Mouse (Mus musculus): ENCODE measurements around the gene Samm50.

Gene Samm50

GRCm38 (mm10) chr15:84238552-84238951 is 46.5 kb downstream of the Samm50 start:
- no peak for DNase-seq (ENCODE audit: low spot score)

- no peak for DNase-seq (ENCODE audit: low spot score)
Observed at GRCm38 (mm10) chr15:84238991-84239401, 47.0 kb downstream of the Samm50 start.

- no peak for DNase-seq (ENCODE audit: low spot score)
Observed at GRCm38 (mm10) chr15:84241520-84241919, 49.5 kb downstream of the Samm50 start.

GRCm38 (mm10) chr15:84245104-84245503 is 53.1 kb downstream of the Samm50 start:
- DNase-seq (ENCODE audit: low spot score), result no peak

GRCm38 (mm10) chr15:84246195-84246594 is 54.2 kb downstream of the Samm50 start:
- no peak for DNase-seq (ENCODE audit: low spot score)

GRCm38 (mm10) chr15:84247309-84247708 is 55.3 kb downstream of the Samm50 start:
- no peak for DNase-seq (ENCODE audit: low spot score)

- DNase-seq (ENCODE audit: low spot score), result peak; percentile 25
Observed at GRCm38 (mm10) chr15:84251227-84251626, 59.2 kb downstream of the Samm50 start.

GRCm38 (mm10) chr15:84252645-84253044 is 60.6 kb downstream of the Samm50 start:
- no peak for DNase-seq (ENCODE audit: low spot score)

- no peak for DNase-seq (ENCODE audit: low spot score)
Observed at GRCm38 (mm10) chr15:84253757-84254156, 61.7 kb downstream of the Samm50 start.

GRCm38 (mm10) chr15:84254387-84254786 is 62.3 kb downstream of the Samm50 start:
- DNase-seq (ENCODE audit: low spot score), result no peak

- peak; percentile 46 for DNase-seq (ENCODE audit: low spot score)
Observed at GRCm38 (mm10) chr15:84256254-84256850, 64.3 kb downstream of the Samm50 start.

- no peak for DNase-seq (ENCODE audit: low spot score)
Observed at GRCm38 (mm10) chr15:84256864-84257263, 64.8 kb downstream of the Samm50 start.

GRCm38 (mm10) chr15:84258602-84259355 is 66.7 kb downstream of the Samm50 start:
- DNase-seq (ENCODE audit: low spot score), result no peak

- DNase-seq (ENCODE audit: low spot score), result peak; percentile 83
Observed at GRCm38 (mm10) chr15:84260123-84260822, 68.2 kb downstream of the Samm50 start.

GRCm38 (mm10) chr15:84262630-84263029 is 70.6 kb downstream of the Samm50 start:
- DNase-seq (ENCODE audit: low spot score), result no peak

GRCm38 (mm10) chr15:84263573-84263972 is 71.5 kb downstream of the Samm50 start:
- DNase-seq (ENCODE audit: low spot score), result no peak

- no peak for DNase-seq (ENCODE audit: low spot score)
Observed at GRCm38 (mm10) chr15:84265141-84265540, 73.1 kb downstream of the Samm50 start.

- no peak for DNase-seq (ENCODE audit: low spot score)
Observed at GRCm38 (mm10) chr15:84266290-84266689, 74.2 kb downstream of the Samm50 start.

Measured in MN1 (cell line).